Mouse (Mus musculus): ENCODE results near the gene Efhc1.

DNA sequence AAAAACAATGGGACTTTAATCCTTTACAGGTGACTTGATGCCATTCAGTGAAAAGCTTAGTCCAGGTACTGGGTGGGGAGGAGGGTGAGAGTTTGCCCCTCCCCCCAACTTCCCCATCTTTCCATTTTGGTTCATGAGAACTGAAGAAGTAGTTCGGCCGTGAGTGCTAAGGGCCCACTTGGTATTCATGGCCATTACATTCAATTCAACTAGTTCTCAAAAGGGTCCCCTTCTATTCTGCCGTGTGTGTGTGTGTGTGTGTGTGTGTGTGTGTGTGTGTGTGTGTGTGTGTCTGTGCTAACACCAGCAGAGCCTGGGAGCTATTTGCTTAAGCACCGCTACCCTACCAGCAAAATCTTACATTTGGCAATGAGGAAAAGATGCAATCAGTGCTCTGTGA lies 33.2 kb downstream of the Efhc1 start:
- no peak for TF ChIP-seq CTCF (conservative IDR thresholded peaks at IDR 0.05; ENCODE audit: low read length)
- TF ChIP-seq POU5F1 (IDR thresholded peaks at IDR 0.05; ENCODE audit: borderline replicate concordance, low read length) = no peak
